Mouse (Mus musculus) colon, adult 2 months (tissue): ENCODE results near the gene Cst12. TPM values are rescaled to one million over a fixed set of nuclear protein-coding genes. Genes with fewer than 3 reads are reported as not detected.

Experiments used
- polyA plus RNA-seq: library from polyadenylated mRNA; depleted of rRNA; stranded (reverse); fragments of >200 nt; gene quantifications from 2 replicates; pipeline ENCODE4 v1.2.3, GENCODE M21; 2012; rRNA removed

Gene Cst12
- polyA plus RNA-seq, result not detected in 2 replicates

DNA sequence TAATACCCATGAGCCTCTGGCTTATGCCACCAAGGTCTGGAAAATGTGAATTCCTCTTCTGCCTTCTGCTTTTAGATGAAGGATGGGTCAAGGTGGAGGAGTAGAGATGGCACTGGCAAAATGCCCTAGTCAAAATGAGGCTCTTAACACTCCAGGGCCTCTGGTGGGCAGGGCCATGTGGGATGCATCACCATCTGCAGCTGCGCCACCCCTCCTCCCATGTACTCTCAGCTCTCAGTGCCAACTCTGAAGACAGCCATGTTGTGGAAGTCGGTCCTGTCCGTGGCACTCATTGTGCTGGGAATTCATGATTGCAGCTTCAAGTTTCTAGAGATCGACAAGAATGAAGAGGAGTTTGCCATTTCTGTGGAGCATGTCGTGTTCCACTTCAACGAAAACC lies at the start of gene Cst12:
Gene Cst12, plus strand, starts transcription at position 220 of the 400 bp plus-strand sequence.

GRCm38 (mm10) chr2:148750058-148750457 lies 39.1 kb upstream of the Cst12 start, which contains the start of gene Cstl1:
TSS of gene Cstl1 (plus strand) at chr2:148750358.

GRCm38 (mm10) chr2:148771397-148771796 lies 17.8 kb upstream of the Cst12 start, which contains the start of gene Cst11:
TSS of gene Cst11 (minus strand) at chr2:148771497.

DNA sequence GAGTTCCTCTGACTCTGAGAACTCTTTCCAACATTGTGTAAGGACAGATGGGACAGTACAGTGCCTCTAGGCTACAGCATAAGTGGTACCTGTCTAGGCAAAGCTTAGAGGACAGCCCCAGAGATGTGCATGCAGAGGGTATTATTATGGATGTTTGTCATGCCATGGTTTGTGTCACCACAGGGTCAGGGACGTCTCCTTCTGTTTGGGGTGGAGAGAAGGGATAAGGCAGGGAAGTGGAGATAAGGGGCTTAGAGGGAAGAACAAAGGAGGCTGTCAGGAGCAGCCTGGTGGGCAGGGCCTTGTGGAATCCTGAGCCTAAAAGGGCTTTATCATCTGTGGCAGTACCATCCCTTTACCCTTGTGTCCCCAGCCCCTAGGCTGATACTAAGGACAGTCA lies 7.5 kb upstream of the Cst12 start, which contains the start of gene 8030411F24Rik:
Gene 8030411F24Rik, plus strand, starts transcription at position 301 of the 400 bp plus-strand sequence.

DNA sequence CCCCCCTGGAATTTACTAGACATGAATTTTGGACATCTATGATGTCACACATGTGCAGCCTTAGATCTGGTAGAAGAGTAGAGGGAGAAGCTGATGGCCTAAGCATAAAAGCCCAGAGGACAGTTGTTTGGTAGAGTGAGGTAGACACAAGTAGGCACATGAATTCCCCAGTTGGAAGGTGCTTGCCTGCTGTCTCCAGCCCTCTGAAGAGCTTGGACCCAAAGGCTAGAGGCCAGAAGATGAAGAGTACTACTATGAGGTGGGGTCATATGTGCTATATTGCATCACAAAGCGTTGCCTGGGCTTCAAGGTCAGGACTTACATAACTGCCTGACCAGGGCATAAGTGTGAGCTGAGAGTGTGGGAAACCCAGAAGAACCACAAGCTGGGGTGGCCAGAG lies 9.3 kb downstream of the Cst12 start, which contains the start of gene Cst8:
Gene Cst8, plus strand, starts transcription at position 301 of the 400 bp plus-strand sequence.

GRCm38 (mm10) chr2:148819909-148820308 lies 30.7 kb downstream of the Cst12 start, which contains the start of gene Cst13:
TSS of gene Cst13 (plus strand) at chr2:148820081.

GRCm38 (mm10) chr2:148834912-148835311 lies 45.8 kb downstream of the Cst12 start, which contains the start of gene Cst9:
TSS of gene Cst9 (plus strand) at chr2:148835147.

Other genes starting within 250 kb of the Cst12 start
- 13.7 and 18.7 TPM in 2 replicates for gene Nxt1, start 116.8 kb upstream of the Cst12 start, polyA plus RNA-seq
- gene Gzf1, start 108.3 kb upstream of the Cst12 start, polyA plus RNA-seq, result 7.1 and 9.3 TPM in 2 replicates
- gene Napb, start 56.9 kb upstream of the Cst12 start, polyA plus RNA-seq, result 0.52 and 0.54 TPM in 2 replicates
- not detected in 2 replicates for gene Cstl1, start 39.0 kb upstream of the Cst12 start, polyA plus RNA-seq
- not detected in 2 replicates for gene Cst11, start 17.9 kb upstream of the Cst12 start, polyA plus RNA-seq
- not detected in 2 replicates for gene 8030411F24Rik, start 7.4 kb upstream of the Cst12 start, polyA plus RNA-seq
- not detected in 2 replicates for gene Cst8, start 9.4 kb downstream of the Cst12 start, polyA plus RNA-seq
- gene Cst13, start 30.7 kb downstream of the Cst12 start, polyA plus RNA-seq, result not detected in 2 replicates
- gene Cst9, start 45.8 kb downstream of the Cst12 start, polyA plus RNA-seq, result not detected in 2 replicates
- gene 9230104L09Rik, start 75.7 kb downstream of the Cst12 start, polyA plus RNA-seq, result not detected in 2 replicates
- gene Cst3, start 86.3 kb downstream of the Cst12 start, polyA plus RNA-seq, result 633 and 659 TPM in 2 replicates
- gene Gm1330, start 213.9 kb downstream of the Cst12 start, polyA plus RNA-seq, result not detected in 2 replicates
- gene Gm10750, start 227.9 kb downstream of the Cst12 start, polyA plus RNA-seq, result not detected in 2 replicates